Mouse (Mus musculus) liver, embryonic 16.5 days (tissue): ENCODE measurements around the gene Gm38394. TPM values are rescaled to one million over a fixed set of nuclear protein-coding genes. Genes with fewer than 3 reads are reported as not detected.
"Not testable (repeated sequence)": the region's sequence is repeated elsewhere in the genome, so short reads cannot be mapped to it uniquely, and the experiment has no call there.

Experiments used
- ATAC-seq: fragments of 200-750 bp; cut with Nextera tagmentation; 2 replicates; pipeline ENCODE4 v1.8.0; 2017; ENCODE audit warnings: low read depth, mild to moderate bottlenecking, moderate number of reproducible peaks, moderate library complexity
- H3K27ac ChIP-seq: fragments of 300-500 bp; sonication (generic); 2 replicates; pipeline ENCODE4 v1.5.1; 2014; ENCODE audit warnings: mild to moderate bottlenecking, low read length
- H3K27me3 ChIP-seq: fragments of 300-500 bp; sonication (generic); 2 replicates; pipeline ENCODE4 v1.6.1; 2014; ENCODE audit warnings: low read depth, low read length, mixed read lengths; ENCODE audit not compliant: control insufficient read depth, insufficient read depth
- H3K36me3 ChIP-seq: fragments of 300-500 bp; sonication (generic); 2 replicates; pipeline ENCODE4 v1.6.1; 2014; ENCODE audit warnings: mild to moderate bottlenecking; ENCODE audit not compliant: control insufficient read depth, insufficient read depth
- H3K4me1 ChIP-seq: fragments of 300-500 bp; sonication (generic); 2 replicates; pipeline ENCODE4 v1.6.1; 2014; ENCODE audit warnings: low read depth, low read length, mixed read lengths; ENCODE audit not compliant: control insufficient read depth
- H3K4me2 ChIP-seq: fragments of 300-500 bp; sonication (generic); 2 replicates; pipeline ENCODE4 v1.6.1; 2014; ENCODE audit warnings: low read depth, low read length, mixed read lengths
- H3K4me3 ChIP-seq: fragments of 300-500 bp; sonication (generic); 2 replicates; pipeline ENCODE4 v1.5.1; 2014; ENCODE audit warnings: low read depth, mild to moderate bottlenecking, low read length
- H3K9ac ChIP-seq: fragments of 300-500 bp; sonication (generic); 2 replicates; pipeline ENCODE4 v1.6.1; 2014; ENCODE audit warnings: low read depth, low read length
- H3K9me3 ChIP-seq: fragments of 300-500 bp; sonication (generic); replicated peaks from 2 replicates; pipeline ENCODE4 v1.6.1; 2016; ENCODE audit warnings: low read length; ENCODE audit not compliant: control insufficient read depth
- WGBS: fragments of 180-500 bp; shearing (Covaris S2); extraction: QIAGEN DNeasy Blood & Tissue Kit; methylation state at CpG from one replicate; pipeline ENCODE4 v1.1.7; 2014; ENCODE audit not compliant: insufficient replicate concordance; 5-methylcytosine and 5-hydroxymethylcytosine counted together
- polyA plus RNA-seq: library from polyadenylated mRNA; unstranded; fragments of >200 nt; fragmentation: Nextera tagmentation; extraction: Ambion mirVana; gene quantifications from 2 replicates; pipeline ENCODE4 v1.2.1, GENCODE M21; 2015

The Gm38394 gene
- polyA plus RNA-seq, 1 experiment from 2014 or later: 1.4 TPM

DNA sequence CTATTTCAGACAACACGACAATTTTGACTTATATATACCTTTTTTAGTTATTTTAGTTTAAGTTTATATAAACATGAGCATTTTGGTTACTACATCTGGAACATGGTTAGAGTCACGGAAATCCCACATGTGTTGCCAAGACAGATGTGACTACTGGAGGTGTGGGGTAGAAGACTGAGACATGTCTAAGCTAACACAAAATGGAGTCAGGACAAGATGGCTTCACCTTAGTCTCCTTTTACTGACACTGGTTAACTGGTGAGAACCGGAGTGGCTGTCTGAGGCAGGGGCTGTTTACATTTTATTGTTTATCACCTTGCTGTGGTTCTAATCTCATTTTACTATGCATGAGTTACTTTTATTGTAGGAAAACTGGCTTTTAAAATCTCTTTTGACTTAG is 7.5 kb upstream of the Gm38394 start:
- no peaks in the 10 kb centered on the region for H3K36me3 ChIP-seq
- WGBS: 75% methylated on average over 3 of the region's 3 CpGs
- H3K9me3 ChIP-seq: no peaks in the 10 kb centered on the region

DNA sequence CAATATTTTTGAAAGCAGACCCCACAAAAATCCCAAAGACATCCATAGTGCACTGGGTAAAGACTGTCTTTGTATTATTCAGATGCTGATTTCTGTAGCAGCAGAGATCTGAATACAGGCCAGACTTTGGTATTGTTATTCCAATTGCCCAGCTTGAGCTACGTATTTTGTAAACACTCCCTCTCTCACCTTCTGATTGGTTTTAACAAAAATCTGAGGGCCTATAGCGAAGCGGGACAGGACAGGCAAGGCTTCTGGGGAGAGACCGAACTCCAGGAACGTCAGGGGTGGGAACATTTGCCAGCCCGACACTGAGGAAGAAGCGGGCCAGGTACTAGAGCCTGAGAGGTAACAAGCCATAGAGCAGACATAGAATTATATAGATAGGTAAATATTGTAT is 6.6 kb upstream of the Gm38394 start:
- Histone ChIP-seq H3K27me3 (no peaks in the 10 kb centered on the region), H3K4me3 (no peak overlapping the region), H3K27ac (no peak overlapping the region), H3K4me2 (no peak overlapping the region), H3K36me3 (no peaks in the 10 kb centered on the region), H3K9ac (no peak overlapping the region), H3K9me3 (no peaks in the 10 kb centered on the region), H3K4me1 (no peaks in the 10 kb centered on the region)
- no peak for ATAC-seq
- 80% methylated on average over 7 of the region's 7 CpGs for WGBS

More for the DNA sequence above, 7.5 kb upstream of the Gm38394 start:
- no peak overlapping the region for H3K9ac ChIP-seq
- H3K27me3 ChIP-seq: no peaks in the 10 kb centered on the region
- H3K27ac ChIP-seq: no peak overlapping the region
- ATAC-seq: no peak
- no peaks in the 10 kb centered on the region for H3K4me1 ChIP-seq
- no peak overlapping the region for H3K4me3 ChIP-seq
- H3K4me2 ChIP-seq: no peak overlapping the region

DNA sequence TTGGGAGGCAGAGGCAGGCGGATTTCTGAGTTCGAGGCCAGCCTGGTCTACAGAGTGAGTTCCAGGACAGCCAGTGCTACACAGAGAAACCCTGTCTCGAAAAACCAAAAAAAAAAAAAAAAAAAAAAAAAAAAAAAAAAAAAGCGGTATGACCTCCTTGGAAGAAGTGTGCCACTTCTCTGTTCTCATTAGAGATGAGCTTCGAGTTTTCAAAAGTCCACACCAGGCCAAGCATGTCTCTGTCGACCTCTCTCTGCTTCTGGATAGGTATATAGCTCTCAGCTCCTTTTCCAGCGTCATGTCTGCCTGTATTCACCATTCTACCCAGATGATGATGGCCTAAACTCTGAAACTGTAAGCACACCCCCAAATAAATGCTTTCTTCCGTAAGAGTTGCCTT is 4.6 kb upstream of the Gm38394 start:
- 72% methylated on average over 5 of the region's 8 CpGs for WGBS
- ATAC-seq, H3K4me1 ChIP-seq, H3K9me3 ChIP-seq, H3K27ac ChIP-seq, H3K36me3 ChIP-seq, H3K4me3 ChIP-seq, H3K27me3 ChIP-seq, H3K9ac ChIP-seq: not testable (repeated sequence)
- H3K4me2 ChIP-seq: 0 out of 2 replicates have a peak overlapping the region, but pooled peaks have one; percentile 7

DNA sequence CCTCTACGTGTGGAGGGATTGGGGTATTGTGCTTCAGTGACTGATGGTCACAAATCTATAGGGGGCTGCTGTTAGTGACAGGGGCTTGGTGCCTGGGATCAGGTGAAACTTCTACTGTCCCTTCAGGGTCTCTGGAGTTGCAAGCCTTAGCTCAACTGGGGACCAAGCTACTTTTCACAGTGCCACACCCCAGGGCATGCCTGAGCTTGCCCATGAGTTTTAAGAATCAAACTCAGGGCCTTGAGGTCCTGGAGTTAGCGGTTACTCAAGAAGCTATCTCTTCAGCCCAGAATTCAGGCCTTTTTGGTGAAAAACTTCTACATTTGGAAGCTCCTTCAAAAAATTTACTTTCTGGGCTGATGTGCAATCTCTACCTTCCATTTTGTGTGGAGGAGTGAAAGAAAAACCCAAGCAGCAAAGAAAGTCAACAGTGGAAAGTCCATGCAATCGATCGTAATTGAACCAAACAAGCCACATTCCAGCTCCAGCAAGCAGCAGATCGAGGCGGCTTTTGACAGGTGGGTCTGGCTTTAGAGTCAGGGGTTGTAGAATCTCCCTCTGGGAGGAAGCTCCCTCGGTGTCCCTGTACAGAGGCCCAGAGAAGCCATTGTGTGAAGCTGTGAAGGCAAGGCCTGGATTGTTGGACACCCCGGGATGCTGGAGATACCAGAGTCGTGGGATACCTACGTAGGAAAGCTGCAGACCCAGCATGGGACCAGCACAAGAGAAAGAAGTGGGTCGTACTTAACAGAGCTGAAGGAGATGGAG is 3.3 kb upstream of the Gm38394 start:
- H3K4me3 ChIP-seq: peak overlapping the region; percentile 23
- peaks cover 7% of the 10 kb centered on the region for H3K4me1 ChIP-seq
- no peaks in the 10 kb centered on the region for H3K27me3 ChIP-seq
- H3K27ac ChIP-seq: peak overlapping the region; percentile 54
- no peak for ATAC-seq
- peak overlapping the region; percentile 10 for H3K4me2 ChIP-seq
- H3K36me3 ChIP-seq: no peaks in the 10 kb centered on the region
- WGBS: 50% methylated on average over 11 of the region's 11 CpGs
- H3K9ac ChIP-seq: no peak overlapping the region
- no peaks in the 10 kb centered on the region for H3K9me3 ChIP-seq

DNA sequence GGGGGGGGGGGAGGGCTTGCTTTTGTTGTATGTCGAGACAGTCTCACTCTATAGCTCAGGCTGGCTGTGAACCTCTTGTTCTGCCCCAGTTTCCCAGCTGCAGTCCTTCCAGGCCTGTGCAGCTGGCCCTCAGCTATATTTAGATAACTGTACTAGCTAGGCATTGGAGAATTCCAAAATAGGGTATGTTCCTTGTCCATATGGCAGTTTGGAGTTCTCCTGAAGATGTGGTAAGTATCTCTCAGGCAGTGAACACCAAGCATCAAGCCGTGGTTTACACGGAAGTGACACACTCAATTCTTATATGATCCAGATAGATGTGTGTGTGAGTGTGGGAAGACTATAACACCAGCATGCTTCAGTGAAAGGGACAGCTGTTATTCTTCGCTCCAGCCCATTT is 2.3 kb upstream of the Gm38394 start:
- Histone ChIP-seq H3K27ac (no peak overlapping the region), H3K4me1 (peaks cover 11% of the 10 kb centered on the region), H3K9me3 (no peaks in the 10 kb centered on the region), H3K9ac (no peak overlapping the region), H3K27me3 (no peaks in the 10 kb centered on the region), H3K4me3 (no peak overlapping the region), H3K36me3 (peaks cover 5% of the 10 kb centered on the region), H3K4me2 (no peak overlapping the region)
- no peak for ATAC-seq
- 80% methylated on average over 4 of the region's 4 CpGs for WGBS

DNA sequence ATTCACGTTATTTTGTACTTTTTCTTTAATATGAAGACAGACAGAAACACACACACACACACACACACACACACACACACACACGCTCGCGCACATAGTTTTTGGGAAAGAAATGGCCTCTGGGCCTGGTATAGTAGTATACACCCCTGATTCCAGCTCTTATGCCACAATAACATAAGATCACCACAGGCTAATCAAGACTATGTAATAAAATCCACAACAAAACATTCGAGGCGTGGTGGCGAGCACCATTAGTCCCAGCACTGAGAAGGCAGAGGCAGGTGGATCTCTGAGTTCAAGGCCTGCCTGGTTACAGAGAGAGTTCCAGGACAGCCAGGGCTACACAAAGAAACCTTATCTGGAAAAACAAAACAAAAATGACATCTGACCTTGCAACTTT is 1.8 kb upstream of the Gm38394 start:
- Histone ChIP-seq H3K36me3 (peaks cover 10% of the 10 kb centered on the region), H3K9ac (no peak overlapping the region), H3K9me3 (no peaks in the 10 kb centered on the region), H3K27ac (no peak overlapping the region), H3K4me3 (no peak overlapping the region), H3K27me3 (no peaks in the 10 kb centered on the region), H3K4me2 (no peak overlapping the region), H3K4me1 (peaks cover 16% of the 10 kb centered on the region)
- no peak for ATAC-seq
- WGBS: 86% methylated on average over 7 of the region's 7 CpGs

DNA sequence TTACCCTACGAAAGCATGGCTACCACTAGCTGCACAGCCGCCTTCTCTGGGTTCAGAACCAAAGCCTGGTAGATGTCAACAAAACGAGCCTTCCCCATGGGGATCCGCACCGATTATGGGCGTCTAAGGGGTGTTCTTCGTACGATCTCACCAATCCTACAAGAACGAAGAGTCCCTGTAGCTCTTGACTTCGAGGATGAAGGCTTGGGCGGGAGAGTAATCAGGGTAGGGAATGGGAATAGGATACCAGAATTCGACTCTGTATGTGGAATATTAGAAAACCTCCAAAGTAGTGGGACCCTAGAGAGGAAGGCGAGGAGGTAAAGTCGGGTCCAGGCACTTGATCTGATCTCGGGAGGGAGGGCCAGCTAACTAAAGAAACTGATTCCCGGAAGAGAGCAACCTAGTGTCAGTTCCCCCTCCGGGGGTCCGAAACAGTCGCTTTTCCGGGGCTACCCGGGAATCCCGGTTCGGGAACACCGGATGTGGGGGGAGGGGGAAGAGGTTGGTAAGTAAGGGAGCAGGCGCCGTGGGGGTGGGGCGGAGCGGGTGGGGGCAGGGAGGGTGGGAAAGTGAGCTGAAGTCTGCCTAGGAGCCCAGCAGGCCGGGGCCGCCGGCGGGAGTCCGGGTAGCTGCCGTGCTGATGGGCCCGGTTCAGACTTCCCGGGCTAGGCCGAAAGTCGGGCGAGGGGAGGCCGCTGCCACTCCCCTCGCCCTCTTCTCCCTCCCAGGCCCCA is 484 bp downstream of the Gm38394 start, which contains the start of gene Zbed6:
Gene Zbed6, minus strand, starts transcription at position 420 of the 737 bp plus-strand sequence.
- Histone ChIP-seq H3K4me1 (peaks cover 21% of the 10 kb centered on the region), H3K27ac (peak within 1 kb of the TSS; percentile 77), H3K36me3 (peaks cover 17% of the 10 kb centered on the region), H3K9me3 (no peaks in the 10 kb centered on the region), H3K9ac (peak within 1 kb of the TSS; percentile 79), H3K4me2 (peak within 1 kb of the TSS; percentile 79), H3K4me3 (peak within 1 kb of the TSS; percentile 73), H3K27me3 (no peaks in the 10 kb centered on the region)
- under 1% methylated on average over 41 of the region's 41 CpGs for WGBS
- peak; percentile 67 for ATAC-seq

DNA sequence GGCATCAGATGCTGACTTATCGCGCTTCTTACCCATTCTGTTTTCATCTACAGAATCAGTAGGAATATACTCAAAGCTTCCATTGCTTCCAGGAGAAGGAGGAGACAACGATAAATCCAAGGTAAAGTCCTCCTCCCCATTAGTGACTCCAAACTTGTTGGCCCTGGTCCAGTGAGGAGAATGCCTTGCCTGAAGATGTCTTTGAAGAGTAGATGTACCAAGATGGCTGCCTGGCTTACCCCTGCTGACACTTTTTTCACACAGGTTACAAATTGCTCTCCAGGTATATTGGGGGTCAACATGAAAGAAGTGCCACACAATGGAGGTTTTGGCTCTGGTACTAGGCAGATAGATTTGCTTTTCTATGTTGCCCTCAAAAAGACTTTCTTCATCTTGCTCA is 2.2 kb downstream of the Gm38394 start:
- Histone ChIP-seq H3K4me3 (no peak overlapping the region), H3K4me1 (peaks cover 21% of the 10 kb centered on the region), H3K27me3 (no peaks in the 10 kb centered on the region), H3K27ac (no peak overlapping the region), H3K36me3 (peaks cover 17% of the 10 kb centered on the region), H3K4me2 (no peak overlapping the region), H3K9me3 (no peaks in the 10 kb centered on the region), H3K9ac (no peak overlapping the region)
- 90% methylated on average over 3 of the region's 3 CpGs for WGBS
- ATAC-seq: no peak

DNA sequence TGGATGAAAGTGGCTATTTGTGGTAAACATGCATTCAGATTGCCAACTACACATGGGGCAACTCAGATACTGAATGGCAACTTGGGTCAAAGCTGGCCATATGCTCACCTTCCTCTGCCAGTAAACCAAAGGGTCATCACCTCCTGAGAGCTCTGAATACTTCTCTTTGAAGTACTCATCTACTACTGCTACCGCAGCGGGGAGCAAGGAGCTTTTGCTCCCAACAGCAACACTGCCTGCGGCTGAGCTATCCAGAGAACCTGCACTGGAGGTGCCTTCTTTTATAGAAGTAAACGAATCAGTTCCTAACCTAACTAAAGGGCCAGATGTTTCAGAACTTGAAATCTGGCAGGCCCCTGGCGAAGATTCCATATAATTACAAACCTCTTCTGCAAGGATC is 4.3 kb downstream of the Gm38394 start:
- H3K4me1 ChIP-seq: peaks cover 21% of the 10 kb centered on the region
- H3K9me3 ChIP-seq: no peaks in the 10 kb centered on the region
- H3K4me3 ChIP-seq: no peak overlapping the region
- no peak overlapping the region for H3K9ac ChIP-seq
- H3K27me3 ChIP-seq: no peaks in the 10 kb centered on the region
- WGBS: 84% methylated on average over 5 of the region's 5 CpGs
- no peak for ATAC-seq
- H3K4me2 ChIP-seq: no peak overlapping the region
- no peak overlapping the region for H3K27ac ChIP-seq
- peaks cover 17% of the 10 kb centered on the region for H3K36me3 ChIP-seq
